Mouse (Mus musculus) forebrain, embryonic 13.5 days (tissue): ENCODE results near the gene Spx. TPM values are rescaled to one million over a fixed set of nuclear protein-coding genes. Genes with fewer than 3 reads are reported as not detected.

Experiments used
- ATAC-seq: fragments of 200-750 bp; cut with Nextera tagmentation; 2 replicates; pipeline ENCODE4 v1.8.0; 2017
- H3K27ac ChIP-seq: fragments of 300-500 bp; sonication (generic); 2 replicates; pipeline ENCODE4 v1.5.1; 2015; ENCODE audit warnings: inconsistent platforms, mild to moderate bottlenecking, moderate library complexity
- H3K27me3 ChIP-seq: fragments of 300-500 bp; sonication (generic); 2 replicates; pipeline ENCODE4 v1.6.1; 2015; ENCODE audit warnings: mild to moderate bottlenecking, inconsistent platforms
- H3K36me3 ChIP-seq: fragments of 300-500 bp; sonication (generic); 2 replicates; pipeline ENCODE4 v1.6.1; 2015; ENCODE audit warnings: mild to moderate bottlenecking, inconsistent platforms; ENCODE audit not compliant: poor library complexity, severe bottlenecking
- H3K4me1 ChIP-seq: fragments of 300-500 bp; sonication (generic); 2 replicates; pipeline ENCODE4 v1.6.1; 2015; ENCODE audit warnings: inconsistent platforms
- H3K4me2 ChIP-seq: fragments of 300-500 bp; sonication (generic); 2 replicates; pipeline ENCODE4 v1.6.1; 2015; ENCODE audit warnings: inconsistent platforms, mild to moderate bottlenecking, moderate library complexity
- H3K4me3 ChIP-seq: fragments of 300-500 bp; sonication (generic); 2 replicates; pipeline ENCODE4 v1.5.1; 2015; ENCODE audit warnings: mild to moderate bottlenecking, inconsistent platforms
- H3K9ac ChIP-seq: fragments of 300-500 bp; sonication (generic); 2 replicates; pipeline ENCODE4 v1.6.1; 2015; ENCODE audit warnings: mild to moderate bottlenecking, inconsistent platforms
- H3K9me3 ChIP-seq: fragments of 300-500 bp; sonication (generic); replicated peaks from 2 replicates; pipeline ENCODE4 v1.6.1; 2016; ENCODE audit warnings: inconsistent platforms
- WGBS: fragments of 180-500 bp; shearing (Covaris S2); methylation state at CpG from one replicate; pipeline ENCODE4 v1.1.7; 2015; 5-methylcytosine and 5-hydroxymethylcytosine counted together
- polyA plus RNA-seq: library from polyadenylated mRNA; unstranded; fragments of >200 nt; fragmentation: Nextera tagmentation; extraction: Ambion mirVana; gene quantifications from 2 replicates; pipeline ENCODE4 v1.2.1, GENCODE M21; 2015

The Spx gene
- 1.3 and 1.9 TPM in 2 replicates for polyA plus RNA-seq

DNA sequence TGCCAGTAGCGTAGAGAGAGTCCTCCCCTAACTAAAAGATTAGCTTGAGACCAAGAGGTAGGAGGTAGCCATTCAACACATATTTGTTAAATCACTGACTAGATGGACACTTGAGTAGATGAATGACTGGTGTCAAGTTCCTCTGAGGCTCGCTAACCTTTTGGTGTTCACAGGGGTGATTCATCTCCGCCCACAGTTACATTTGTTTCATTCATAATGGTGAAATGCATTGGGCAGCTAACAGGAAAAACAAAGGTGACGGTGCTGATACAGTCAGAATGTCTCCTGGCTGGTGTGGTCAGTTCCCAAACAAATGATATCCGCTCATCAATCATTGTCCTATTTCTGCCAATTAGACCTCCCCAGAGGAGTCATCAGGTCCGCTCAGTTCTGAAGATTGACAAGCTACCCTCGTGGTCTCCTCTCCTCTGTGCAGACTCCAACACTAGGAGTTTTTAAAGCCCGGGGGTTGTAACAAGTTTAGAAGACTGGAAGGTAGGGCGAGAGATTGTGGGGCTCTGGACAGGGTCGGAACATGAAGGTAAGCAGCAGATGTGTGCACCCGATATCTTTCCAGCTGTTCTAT, at the start of gene Spx:
TSS of gene Spx (plus strand) at position 536 of the 586 bp plus-strand sequence.
- no peak within 1 kb of the TSS for H3K27ac ChIP-seq
- no peaks in the 10 kb centered on the region for H3K36me3 ChIP-seq
- H3K27me3 ChIP-seq: peaks cover 41% of the 10 kb centered on the region
- no peak within 1 kb of the TSS for H3K4me3 ChIP-seq
- WGBS: 68% methylated on average over 11 of the region's 11 CpGs
- no peak within 1 kb of the TSS for H3K9ac ChIP-seq
- no peaks in the 10 kb centered on the region for H3K9me3 ChIP-seq
- H3K4me2 ChIP-seq: peak within 1 kb of the TSS; percentile 60
- 0 out of 2 replicates have a peak, but pooled peaks cover 5% of the 10 kb centered on the region for H3K4me1 ChIP-seq
- no peak for ATAC-seq

DNA sequence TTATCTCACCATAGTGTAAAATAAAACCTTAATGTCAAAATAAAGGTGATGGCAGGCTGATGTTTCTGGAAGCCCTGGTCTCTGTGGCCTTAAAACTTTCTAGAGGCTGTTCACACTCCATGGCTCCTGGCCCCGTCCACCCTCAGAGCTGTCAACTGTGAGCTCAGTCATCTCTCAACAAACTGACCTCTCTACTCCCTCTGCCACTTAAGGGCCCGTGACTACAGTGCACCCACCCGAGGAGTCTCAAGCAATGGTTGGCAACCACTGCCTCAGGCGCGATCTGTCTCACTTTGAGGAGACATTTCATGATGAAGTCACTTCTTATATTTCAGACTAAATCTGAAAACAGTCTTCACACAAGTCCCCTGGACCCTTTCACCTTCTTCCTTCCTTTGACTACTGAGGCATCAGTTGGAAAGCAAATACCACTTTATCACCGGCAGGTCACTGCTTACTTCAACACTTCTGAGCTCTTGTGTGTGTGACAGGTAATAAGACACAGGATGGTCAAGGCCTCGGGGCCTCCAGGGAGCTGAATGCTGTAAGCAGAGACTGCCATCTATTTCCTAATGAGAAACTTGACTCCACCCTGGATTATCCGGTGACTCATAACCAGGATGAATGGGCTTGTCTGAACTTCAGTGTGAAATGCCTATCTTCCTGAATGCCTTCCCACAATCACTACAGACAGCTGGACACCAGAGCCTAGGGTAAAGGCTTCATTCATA, 47.3 kb upstream of the Spx start:
- peaks cover 89% of the 10 kb centered on the region for H3K36me3 ChIP-seq
- ATAC-seq: no peak
- H3K4me1 ChIP-seq: no peaks in the 10 kb centered on the region
- H3K4me2 ChIP-seq: no peak overlapping the region
- H3K9ac ChIP-seq: no peak overlapping the region
- H3K27me3 ChIP-seq: no peaks in the 10 kb centered on the region
- H3K27ac ChIP-seq: no peak overlapping the region
- WGBS: 93% methylated on average over 8 of the region's 8 CpGs
- H3K9me3 ChIP-seq: no peaks in the 10 kb centered on the region
- no peak overlapping the region for H3K4me3 ChIP-seq

GRCm38 (mm10) chr6:142366473-142367018, 46.7 kb upstream of the Spx start:
- Histone ChIP-seq H3K9me3 (no peaks in the 10 kb centered on the region), H3K4me3 (no peak overlapping the region), H3K9ac (no peak overlapping the region), H3K27ac (no peak overlapping the region), H3K27me3 (no peaks in the 10 kb centered on the region), H3K4me2 (no peak overlapping the region), H3K36me3 (peaks cover 88% of the 10 kb centered on the region), H3K4me1 (no peaks in the 10 kb centered on the region)
- WGBS: 92% methylated on average over 10 of the region's 10 CpGs
- ATAC-seq: no peak

DNA sequence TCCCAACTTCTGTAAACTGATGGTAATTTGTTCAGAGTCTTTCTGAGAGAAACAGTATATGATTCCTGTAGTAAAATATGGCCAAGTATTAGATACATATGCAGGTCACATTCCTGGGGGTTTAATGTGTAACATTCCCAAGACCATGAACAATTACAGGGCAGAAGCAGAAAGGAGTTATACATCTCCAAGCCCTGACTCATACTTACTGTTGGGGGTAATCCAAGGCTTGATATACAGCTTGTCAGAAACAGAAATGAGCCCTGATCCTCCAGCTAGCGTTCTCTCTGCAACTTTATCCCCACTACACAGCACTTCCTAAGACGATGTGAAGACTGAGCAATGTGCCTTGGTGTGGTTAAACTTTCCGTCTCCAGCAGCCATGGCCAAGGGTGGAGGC, 45.7 kb upstream of the Spx start:
- Histone ChIP-seq H3K9ac (no peak overlapping the region), H3K4me2 (no peak overlapping the region), H3K27me3 (no peaks in the 10 kb centered on the region), H3K4me3 (no peak overlapping the region), H3K36me3 (peaks cover 90% of the 10 kb centered on the region), H3K9me3 (no peaks in the 10 kb centered on the region), H3K27ac (no peak overlapping the region), H3K4me1 (no peaks in the 10 kb centered on the region)
- ATAC-seq: no peak
- 98% methylated on average over 3 of the region's 3 CpGs for WGBS

- no peak for ATAC-seq
- Histone ChIP-seq H3K9me3 (no peaks in the 10 kb centered on the region), H3K36me3 (peaks cover 88% of the 10 kb centered on the region), H3K4me3 (no peak overlapping the region), H3K4me2 (no peak overlapping the region), H3K9ac (no peak overlapping the region), H3K27me3 (no peaks in the 10 kb centered on the region), H3K4me1 (no peaks in the 10 kb centered on the region), H3K27ac (no peak overlapping the region)
- WGBS: 96% methylated on average over 3 of the region's 3 CpGs
These were observed 43.7 kb upstream of the Spx start for GRCm38 (mm10) chr6:142369568-142369967.

- WGBS: 80% methylated on average over 1 of the region's 1 CpGs
- H3K27me3 ChIP-seq: no peaks in the 10 kb centered on the region
- H3K4me3 ChIP-seq: no peak overlapping the region
- peaks cover 46% of the 10 kb centered on the region for H3K36me3 ChIP-seq
- no peak overlapping the region for H3K4me2 ChIP-seq
- ATAC-seq: no peak
- H3K9ac ChIP-seq: no peak overlapping the region
- no peak overlapping the region for H3K27ac ChIP-seq
- no peaks in the 10 kb centered on the region for H3K9me3 ChIP-seq
- H3K4me1 ChIP-seq: no peaks in the 10 kb centered on the region
These were observed 36.2 kb upstream of the Spx start for GRCm38 (mm10) chr6:142377081-142377480.

- no peak overlapping the region for H3K9ac ChIP-seq
- H3K4me3 ChIP-seq: no peak overlapping the region
- H3K4me1 ChIP-seq: no peaks in the 10 kb centered on the region
- no peak overlapping the region for H3K4me2 ChIP-seq
- 90% methylated on average over 8 of the region's 8 CpGs for WGBS
- ATAC-seq: no peak
- no peaks in the 10 kb centered on the region for H3K9me3 ChIP-seq
- peaks cover 32% of the 10 kb centered on the region for H3K36me3 ChIP-seq
- no peaks in the 10 kb centered on the region for H3K27me3 ChIP-seq
- no peak overlapping the region for H3K27ac ChIP-seq
These were observed 34.5 kb upstream of the Spx start for GRCm38 (mm10) chr6:142378576-142379330.

DNA sequence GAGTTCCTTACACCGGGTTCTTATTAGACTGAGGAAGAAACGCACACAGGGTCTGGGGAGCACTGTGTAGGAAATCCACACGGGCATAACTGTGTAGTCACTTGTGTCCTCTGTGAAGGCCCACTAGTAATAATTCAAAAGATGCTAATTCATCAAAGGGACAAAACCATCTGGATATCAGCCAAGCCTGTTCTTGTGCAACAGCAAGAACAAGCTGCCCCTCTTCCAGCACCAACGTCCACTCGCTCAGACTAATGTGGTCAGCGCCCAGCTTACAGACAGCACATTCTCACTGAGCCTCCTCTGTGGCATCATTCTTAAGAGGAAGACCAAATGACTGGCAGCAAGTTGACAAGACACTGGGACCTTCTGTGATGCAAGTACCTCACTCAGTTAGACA, 33.3 kb upstream of the Spx start:
- 95% methylated on average over 6 of the region's 6 CpGs for WGBS
- Histone ChIP-seq H3K4me3 (no peak overlapping the region), H3K36me3 (peaks cover 21% of the 10 kb centered on the region), H3K4me1 (no peaks in the 10 kb centered on the region), H3K9me3 (no peaks in the 10 kb centered on the region), H3K9ac (no peak overlapping the region), H3K27me3 (no peaks in the 10 kb centered on the region), H3K4me2 (no peak overlapping the region), H3K27ac (no peak overlapping the region)
- ATAC-seq: no peak

- Histone ChIP-seq H3K4me3 (no peak overlapping the region), H3K27me3 (no peaks in the 10 kb centered on the region), H3K36me3 (peaks cover 5% of the 10 kb centered on the region), H3K4me1 (peaks cover 7% of the 10 kb centered on the region), H3K9me3 (no peaks in the 10 kb centered on the region), H3K9ac (no peak overlapping the region), H3K4me2 (no peak overlapping the region), H3K27ac (no peak overlapping the region)
- no peak for ATAC-seq
- WGBS: 93% methylated on average over 7 of the region's 7 CpGs
These were observed 31.6 kb upstream of the Spx start for GRCm38 (mm10) chr6:142381615-142382014.

- Histone ChIP-seq H3K9me3 (no peaks in the 10 kb centered on the region), H3K27ac (no peak overlapping the region), H3K4me2 (no peak overlapping the region), H3K27me3 (no peaks in the 10 kb centered on the region), H3K4me1 (peaks cover 26% of the 10 kb centered on the region), H3K9ac (no peak overlapping the region), H3K36me3 (no peaks in the 10 kb centered on the region), H3K4me3 (no peak overlapping the region)
- no peak for ATAC-seq
- 94% methylated on average over 9 of the region's 9 CpGs for WGBS
These were observed 28.7 kb upstream of the Spx start for GRCm38 (mm10) chr6:142384521-142384920.

DNA sequence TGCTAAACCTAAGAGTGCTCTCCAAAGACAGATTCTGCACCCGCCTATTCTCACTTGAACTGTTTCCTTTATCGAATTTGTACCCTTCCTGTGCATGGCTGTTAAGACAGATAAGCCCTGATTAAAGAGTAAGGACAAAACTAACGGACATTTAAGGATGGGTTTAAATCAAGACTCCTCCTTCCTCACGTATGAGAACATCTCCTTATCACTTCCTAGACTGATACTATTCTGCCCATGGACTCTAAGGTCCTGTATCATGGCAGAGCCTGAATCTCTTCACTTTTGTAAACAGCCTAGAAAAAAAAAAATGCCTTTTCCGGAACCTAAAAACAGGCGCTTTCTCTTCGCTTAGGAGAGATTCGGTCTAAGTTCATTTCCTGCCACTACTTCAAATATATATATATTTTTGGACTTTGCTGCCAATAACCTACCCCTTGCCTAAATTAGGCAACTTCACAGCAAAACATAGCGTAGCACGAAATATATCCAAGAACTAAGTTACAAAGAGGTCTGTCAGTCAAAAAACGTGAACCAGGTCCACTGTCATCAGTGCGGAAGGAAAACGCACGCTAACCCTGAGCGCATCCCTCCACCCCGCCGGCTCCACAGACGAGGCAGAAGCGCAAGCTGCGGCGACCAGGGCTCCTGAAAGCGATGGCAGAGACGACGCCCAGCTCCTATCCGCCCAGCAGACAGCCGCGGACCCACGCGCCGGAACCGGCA, 26.8 kb upstream of the Spx start:
- 6% methylated on average over 31 of the region's 31 CpGs for WGBS
- no peaks in the 10 kb centered on the region for H3K27me3 ChIP-seq
- H3K9me3 ChIP-seq: no peaks in the 10 kb centered on the region
- H3K36me3 ChIP-seq: no peaks in the 10 kb centered on the region
- H3K4me1 ChIP-seq: peaks cover 26% of the 10 kb centered on the region
- H3K27ac ChIP-seq: no peak overlapping the region
- H3K4me2 ChIP-seq: peak overlapping the region; percentile 74
- peak overlapping the region; percentile 98 for H3K4me3 ChIP-seq
- peak; percentile 81 for ATAC-seq
- H3K9ac ChIP-seq: peak overlapping the region; percentile 71
